Mouse (Mus musculus) neural tube, embryonic 14.5 days (tissue): ENCODE results near the gene Gm10570. TPM values are rescaled to one million over a fixed set of nuclear protein-coding genes. Genes with fewer than 3 reads are reported as not detected.

Experiments
- ATAC-seq: fragments of 200-750 bp; cut with Nextera tagmentation; 2 replicates; pipeline ENCODE4 v1.8.0; 2017; ENCODE audit warnings: low read depth, mild to moderate bottlenecking, moderate TSS enrichment, moderate library complexity
- H3K27ac ChIP-seq: fragments of 300-500 bp; sonication (generic); 2 replicates; pipeline ENCODE4 v1.5.1; 2014; ENCODE audit warnings: low read depth, mild to moderate bottlenecking, control low read depth, low read length, moderate library complexity, mixed read lengths
- H3K27me3 ChIP-seq: fragments of 300-500 bp; sonication (generic); 2 replicates; pipeline ENCODE4 v1.6.1; 2014; ENCODE audit warnings: low read length; ENCODE audit not compliant: control insufficient read depth, insufficient read depth
- H3K36me3 ChIP-seq: fragments of 300-500 bp; sonication (generic); 2 replicates; pipeline ENCODE4 v1.6.1; 2014; ENCODE audit warnings: low read length, mixed read lengths; ENCODE audit not compliant: control insufficient read depth, insufficient read depth
- H3K4me1 ChIP-seq: fragments of 300-500 bp; sonication (generic); 2 replicates; pipeline ENCODE4 v1.6.1; 2014; ENCODE audit warnings: low read length; ENCODE audit not compliant: control insufficient read depth, insufficient read depth
- H3K4me2 ChIP-seq: fragments of 300-500 bp; sonication (generic); 2 replicates; pipeline ENCODE4 v1.6.1; 2014; ENCODE audit warnings: mild to moderate bottlenecking, low read depth, low read length, control low read depth
- H3K4me3 ChIP-seq: fragments of 300-500 bp; sonication (generic); 2 replicates; pipeline ENCODE4 v1.5.1; 2014; ENCODE audit warnings: low read depth, low read length, control low read depth, mixed read lengths
- H3K9ac ChIP-seq: fragments of 300-500 bp; sonication (generic); replicated peaks from 2 replicates; pipeline ENCODE4 v1.6.1; 2014; ENCODE audit warnings: low read depth, mild to moderate bottlenecking, control low read depth, low read length, mixed read lengths
- H3K9me3 ChIP-seq: fragments of 300-500 bp; sonication (generic); 2 replicates; pipeline ENCODE4 v1.6.1; 2016; ENCODE audit warnings: low read length; ENCODE audit not compliant: control insufficient read depth
- WGBS: fragments of 180-500 bp; shearing (Covaris S2); extraction: QIAGEN DNeasy Blood & Tissue Kit; methylation state at CpG from one replicate; pipeline ENCODE4 v1.1.7; 2014; 5-methylcytosine and 5-hydroxymethylcytosine counted together
- polyA plus RNA-seq: library from polyadenylated mRNA; unstranded; fragments of >200 nt; fragmentation: Nextera tagmentation; extraction: Ambion mirVana; gene quantifications from 2 replicates; pipeline ENCODE4 v1.2.1, GENCODE M21; 2014

Gm10570 gene
- polyA plus RNA-seq, 1 experiment from 2014 or later: 1.8 TPM

GRCm38 (mm10) chr4:130323607-130324006 is 15.1 kb upstream of the Gm10570 start:
- H3K4me1 ChIP-seq: no peaks in the 10 kb centered on the region
- H3K27ac ChIP-seq: no peak overlapping the region
- peaks cover 28% of the 10 kb centered on the region for H3K36me3 ChIP-seq
- H3K4me2 ChIP-seq: no peak overlapping the region
- H3K9ac ChIP-seq: no peak overlapping the region
- WGBS: 84% methylated on average over 5 of the region's 5 CpGs
- no peak overlapping the region for H3K4me3 ChIP-seq
- no peak for ATAC-seq
- no peaks in the 10 kb centered on the region for H3K27me3 ChIP-seq
- H3K9me3 ChIP-seq: no peaks in the 10 kb centered on the region

GRCm38 (mm10) chr4:130323165-130323564 is 14.7 kb upstream of the Gm10570 start:
- Histone ChIP-seq H3K27ac (no peak overlapping the region), H3K9ac (no peak overlapping the region), H3K9me3 (no peaks in the 10 kb centered on the region), H3K36me3 (peaks cover 28% of the 10 kb centered on the region), H3K27me3 (no peaks in the 10 kb centered on the region), H3K4me3 (no peak overlapping the region), H3K4me2 (no peak overlapping the region), H3K4me1 (no peaks in the 10 kb centered on the region)
- WGBS: 91% methylated on average over 1 of the region's 1 CpGs
- ATAC-seq: no peak

GRCm38 (mm10) chr4:130322567-130322966 is 14.1 kb upstream of the Gm10570 start:
- H3K27me3 ChIP-seq: no peaks in the 10 kb centered on the region
- no peak overlapping the region for H3K4me3 ChIP-seq
- WGBS: 82% methylated on average over 7 of the region's 7 CpGs
- no peaks in the 10 kb centered on the region for H3K9me3 ChIP-seq
- H3K9ac ChIP-seq: no peak overlapping the region
- no peak for ATAC-seq
- H3K27ac ChIP-seq: no peak overlapping the region
- H3K4me2 ChIP-seq: no peak overlapping the region
- no peaks in the 10 kb centered on the region for H3K4me1 ChIP-seq
- H3K36me3 ChIP-seq: peaks cover 30% of the 10 kb centered on the region

GRCm38 (mm10) chr4:130321640-130322039 is 13.2 kb upstream of the Gm10570 start:
- Histone ChIP-seq H3K27me3 (no peaks in the 10 kb centered on the region), H3K4me1 (no peaks in the 10 kb centered on the region), H3K4me2 (no peak overlapping the region), H3K9me3 (no peaks in the 10 kb centered on the region), H3K9ac (no peak overlapping the region), H3K36me3 (peaks cover 26% of the 10 kb centered on the region), H3K4me3 (no peak overlapping the region), H3K27ac (no peak overlapping the region)
- 99% methylated on average over 7 of the region's 7 CpGs for WGBS
- no peak for ATAC-seq

GRCm38 (mm10) chr4:130319564-130319963 is 11.1 kb upstream of the Gm10570 start:
- no peak overlapping the region for H3K4me2 ChIP-seq
- no peak for ATAC-seq
- H3K9ac ChIP-seq: no peak overlapping the region
- no peaks in the 10 kb centered on the region for H3K27me3 ChIP-seq
- 88% methylated on average over 7 of the region's 7 CpGs for WGBS
- no peaks in the 10 kb centered on the region for H3K9me3 ChIP-seq
- peaks cover 27% of the 10 kb centered on the region for H3K36me3 ChIP-seq
- H3K4me1 ChIP-seq: no peaks in the 10 kb centered on the region
- no peak overlapping the region for H3K27ac ChIP-seq
- H3K4me3 ChIP-seq: no peak overlapping the region

- Histone ChIP-seq H3K4me3 (no peak overlapping the region), H3K27ac (no peak overlapping the region), H3K4me1 (no peaks in the 10 kb centered on the region), H3K36me3 (peaks cover 27% of the 10 kb centered on the region), H3K27me3 (no peaks in the 10 kb centered on the region), H3K4me2 (no peak overlapping the region), H3K9me3 (no peaks in the 10 kb centered on the region), H3K9ac (no peak overlapping the region)
- WGBS: 67% methylated on average over 3 of the region's 3 CpGs
- no peak for ATAC-seq
Measured at GRCm38 (mm10) chr4:130318122-130318521, 9.6 kb upstream of the Gm10570 start.

GRCm38 (mm10) chr4:130316691-130317090 is 8.2 kb upstream of the Gm10570 start:
- peaks cover 25% of the 10 kb centered on the region for H3K36me3 ChIP-seq
- H3K27me3 ChIP-seq: no peaks in the 10 kb centered on the region
- no peak overlapping the region for H3K4me2 ChIP-seq
- no peaks in the 10 kb centered on the region for H3K9me3 ChIP-seq
- no peak overlapping the region for H3K9ac ChIP-seq
- no peaks in the 10 kb centered on the region for H3K4me1 ChIP-seq
- H3K27ac ChIP-seq: no peak overlapping the region
- no peak overlapping the region for H3K4me3 ChIP-seq
- no peak for ATAC-seq
- 86% methylated on average over 10 of the region's 10 CpGs for WGBS

GRCm38 (mm10) chr4:130315771-130316527 is 7.5 kb upstream of the Gm10570 start:
- Histone ChIP-seq H3K4me2 (no peak overlapping the region), H3K4me3 (no peak overlapping the region), H3K36me3 (peaks cover 23% of the 10 kb centered on the region), H3K27me3 (no peaks in the 10 kb centered on the region), H3K27ac (no peak overlapping the region), H3K9ac (no peak overlapping the region), H3K4me1 (no peaks in the 10 kb centered on the region), H3K9me3 (no peaks in the 10 kb centered on the region)
- no peak for ATAC-seq
- WGBS: 86% methylated on average over 13 of the region's 13 CpGs

GRCm38 (mm10) chr4:130313552-130313951 is 5.1 kb upstream of the Gm10570 start:
- Histone ChIP-seq H3K4me3 (no peak overlapping the region), H3K4me2 (no peak overlapping the region), H3K9ac (no peak overlapping the region), H3K27ac (no peak overlapping the region), H3K9me3 (no peaks in the 10 kb centered on the region), H3K27me3 (no peaks in the 10 kb centered on the region), H3K4me1 (no peaks in the 10 kb centered on the region), H3K36me3 (peaks cover 23% of the 10 kb centered on the region)
- no peak for ATAC-seq
- WGBS: 95% methylated on average over 4 of the region's 4 CpGs
